Mouse (Mus musculus) frontal cortex, adult (tissue): ENCODE results near the gene Sh2d1b1.

ENCODE experiments used
- ATAC-seq: cut with Nextera tagmentation; 2 replicates; pipeline ENCODE4 v1.9.2; 2017; ENCODE audit warnings: mild to moderate bottlenecking, moderate library complexity, mixed read lengths; ENCODE audit not compliant: low TSS enrichment

Sh2d1b1 gene

DNA sequence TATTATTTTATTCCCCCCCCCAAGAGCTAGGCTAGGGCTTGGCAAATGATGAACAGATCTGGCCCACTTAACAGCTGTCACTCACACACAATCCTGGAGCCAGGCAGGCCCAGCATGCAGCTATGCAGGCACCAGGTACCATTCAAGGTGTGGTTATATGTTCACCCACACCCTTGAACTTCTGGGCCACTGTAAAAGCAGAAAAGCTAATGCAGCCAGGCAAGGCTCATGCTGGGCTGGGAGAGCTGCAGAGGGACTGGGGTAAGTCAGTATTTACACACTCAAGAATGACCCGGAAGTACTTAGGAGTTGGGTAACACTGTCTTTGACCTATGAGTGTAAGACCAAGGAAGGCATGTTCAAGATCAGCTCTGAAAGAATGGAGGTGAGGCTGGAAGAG lies 47.2 kb downstream of the Sh2d1b1 start:
- no peak for ATAC-seq

GRCm38 (mm10) chr1:170325277-170325676 lies 48.2 kb downstream of the Sh2d1b1 start:
- no peak for ATAC-seq

GRCm38 (mm10) chr1:170331926-170332325 lies 54.8 kb downstream of the Sh2d1b1 start:
- peak; percentile 64 for ATAC-seq

DNA sequence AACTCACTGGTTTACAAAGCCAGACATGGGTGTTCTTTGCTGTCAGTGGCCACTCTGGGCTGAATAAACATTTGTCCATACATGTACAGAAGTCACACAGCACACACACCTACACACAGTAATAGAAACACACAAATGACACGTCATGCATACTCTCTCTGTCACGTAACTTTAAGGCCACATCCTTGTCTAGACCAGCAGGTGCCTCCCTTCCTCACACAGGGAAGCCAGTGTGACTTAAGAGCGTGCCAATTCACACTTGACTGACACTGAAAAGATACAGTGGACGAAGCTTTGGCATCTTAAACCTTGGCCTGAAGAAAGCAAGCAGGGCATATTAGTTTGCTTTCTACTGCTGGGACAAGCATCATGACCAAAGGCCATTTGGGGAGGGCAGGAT lies 55.7 kb downstream of the Sh2d1b1 start:
- ATAC-seq, result no peak
